Mouse (Mus musculus) intestine, embryonic 16.5 days (tissue): ENCODE measurements at regions not wholly inside any gene's neighbourhood (a gene's known extent, or its start where the extent isn't known, plus 50 kb on each side); places are given as distances from the start of the nearest gene placed in this dataset.
A peak's percentile ranks its signal among the peaks of the same experiment; 100 is the strongest.
"Not testable (repeated sequence)": the region's sequence is repeated elsewhere in the genome, so short reads cannot be mapped to it uniquely, and the experiment has no call there.

ENCODE experiments used
- ATAC-seq: fragments of 200-750 bp; cut with Nextera tagmentation; 2 replicates; pipeline ENCODE4 v1.8.0; 2017; ENCODE audit warnings: moderate TSS enrichment, moderate library complexity
- H3K27ac ChIP-seq: fragments of 300-500 bp; sonication (generic); 2 replicates; pipeline ENCODE4 v1.5.1; 2014; ENCODE audit warnings: mild to moderate bottlenecking, low read length
- H3K27me3 ChIP-seq: fragments of 300-500 bp; sonication (generic); replicated peaks from 2 replicates; pipeline ENCODE4 v1.6.1; 2014; ENCODE audit warnings: low read length, control low read depth, mixed read lengths; ENCODE audit not compliant: control insufficient read depth, insufficient read depth
- H3K36me3 ChIP-seq: fragments of 300-500 bp; sonication (generic); 2 replicates; pipeline ENCODE4 v1.6.1; 2014; ENCODE audit warnings: low read length, control low read depth; ENCODE audit not compliant: control insufficient read depth, insufficient read depth
- H3K4me1 ChIP-seq: fragments of 300-500 bp; sonication (generic); 2 replicates; pipeline ENCODE4 v1.6.1; 2014; ENCODE audit warnings: low read length, control low read depth, mixed read lengths; ENCODE audit not compliant: control insufficient read depth, insufficient read depth
- H3K4me2 ChIP-seq: fragments of 300-500 bp; sonication (generic); 2 replicates; pipeline ENCODE4 v1.6.1; 2014; ENCODE audit warnings: low read depth, low read length, control low read depth
- H3K4me3 ChIP-seq: fragments of 300-500 bp; sonication (generic); 2 replicates; pipeline ENCODE4 v1.5.1; 2014; ENCODE audit warnings: mild to moderate bottlenecking, low read length
- H3K9ac ChIP-seq: fragments of 300-500 bp; sonication (generic); 2 replicates; pipeline ENCODE4 v1.6.1; 2014; ENCODE audit warnings: low read depth, low read length
- H3K9me3 ChIP-seq: fragments of 300-500 bp; sonication (generic); 2 replicates; pipeline ENCODE4 v1.6.1; 2016; ENCODE audit warnings: low read length, control low read depth; ENCODE audit not compliant: control insufficient read depth
- WGBS: fragments of 180-500 bp; shearing (Covaris S2); extraction: QIAGEN DNeasy Blood & Tissue Kit; methylation state at CpG from one replicate; pipeline ENCODE4 v1.1.7; 2014; 5-methylcytosine and 5-hydroxymethylcytosine counted together

DNA sequence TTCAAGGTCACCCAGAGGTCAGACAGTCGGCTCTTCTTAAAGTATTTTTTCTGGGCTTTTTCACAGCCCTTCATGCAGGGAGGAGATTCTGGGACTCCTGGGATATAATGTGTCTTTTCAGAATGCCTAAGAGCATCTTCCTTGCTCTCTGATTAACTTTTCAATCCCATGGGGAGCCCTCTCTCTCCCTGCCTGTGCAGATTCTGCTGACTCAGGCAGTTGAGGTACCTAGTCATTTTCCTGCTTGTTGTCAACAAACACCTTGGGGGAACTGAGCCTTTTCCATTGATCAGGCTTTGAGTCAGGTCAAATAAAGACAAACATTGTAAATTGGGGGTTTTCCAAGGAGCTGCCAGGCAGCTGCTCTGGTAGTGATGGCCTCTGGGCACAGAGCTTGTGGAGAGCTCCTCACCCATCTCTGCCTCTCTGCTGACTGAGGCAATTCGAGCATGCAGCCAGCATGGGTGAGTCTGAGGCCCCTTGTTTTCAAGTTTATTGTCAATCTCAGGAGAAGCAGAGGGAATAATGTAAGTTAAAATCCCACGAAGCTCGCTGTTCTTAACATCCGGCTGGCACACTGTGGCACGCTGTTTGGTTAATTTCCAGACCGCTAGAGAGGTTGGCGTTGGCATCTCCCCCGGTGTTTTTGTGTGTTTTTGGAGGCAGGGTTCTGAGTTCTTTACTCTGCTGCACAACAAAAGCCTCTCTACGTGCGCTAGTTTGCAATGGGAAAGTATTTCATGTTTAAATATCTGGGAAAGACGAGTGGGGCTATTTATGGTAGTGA lies 159.8 kb upstream of the Trpc7 start:
- Histone ChIP-seq H3K27me3 (no peaks in the 10 kb centered on the region), H3K4me2 (no peak overlapping the region), H3K4me3 (no peak overlapping the region), H3K27ac (no peak overlapping the region), H3K4me1 (0 out of 2 replicates have a peak, but pooled peaks cover 3% of the 10 kb centered on the region), H3K36me3 (no peaks in the 10 kb centered on the region), H3K9me3 (no peaks in the 10 kb centered on the region), H3K9ac (0 out of 2 replicates have a peak overlapping the region, but pooled peaks have one; percentile 2)
- ATAC-seq: no peak
- WGBS: 65% methylated on average over 12 of the region's 12 CpGs

DNA sequence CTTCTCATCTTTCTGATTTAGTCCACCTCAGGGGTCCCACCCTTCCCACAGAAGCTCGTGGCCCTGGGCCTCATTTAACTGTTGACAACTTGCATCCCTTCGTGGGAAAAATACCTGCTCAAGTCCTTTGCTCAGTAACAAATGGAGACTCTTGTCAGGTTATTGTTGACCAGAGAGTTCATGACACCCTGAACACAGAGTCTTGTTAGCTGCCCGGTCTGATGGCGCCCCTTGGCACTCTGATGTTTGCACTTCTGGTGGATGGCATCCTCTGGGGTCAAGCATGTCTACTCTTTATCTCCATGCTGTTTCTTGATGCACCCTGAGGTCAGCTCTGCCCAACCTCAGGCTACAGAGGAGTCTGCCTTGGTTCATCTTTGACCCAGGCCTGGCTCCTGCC lies 157.6 kb upstream of the Trpc7 start:
- no peak overlapping the region for H3K9ac ChIP-seq
- H3K36me3 ChIP-seq: no peaks in the 10 kb centered on the region
- H3K4me3 ChIP-seq: no peak overlapping the region
- no peaks in the 10 kb centered on the region for H3K27me3 ChIP-seq
- 69% methylated on average over 4 of the region's 4 CpGs for WGBS
- no peak overlapping the region for H3K4me2 ChIP-seq
- no peak overlapping the region for H3K27ac ChIP-seq
- 0 out of 2 replicates have a peak, but pooled peaks cover 3% of the 10 kb centered on the region for H3K4me1 ChIP-seq
- ATAC-seq: no peak
- no peaks in the 10 kb centered on the region for H3K9me3 ChIP-seq

DNA sequence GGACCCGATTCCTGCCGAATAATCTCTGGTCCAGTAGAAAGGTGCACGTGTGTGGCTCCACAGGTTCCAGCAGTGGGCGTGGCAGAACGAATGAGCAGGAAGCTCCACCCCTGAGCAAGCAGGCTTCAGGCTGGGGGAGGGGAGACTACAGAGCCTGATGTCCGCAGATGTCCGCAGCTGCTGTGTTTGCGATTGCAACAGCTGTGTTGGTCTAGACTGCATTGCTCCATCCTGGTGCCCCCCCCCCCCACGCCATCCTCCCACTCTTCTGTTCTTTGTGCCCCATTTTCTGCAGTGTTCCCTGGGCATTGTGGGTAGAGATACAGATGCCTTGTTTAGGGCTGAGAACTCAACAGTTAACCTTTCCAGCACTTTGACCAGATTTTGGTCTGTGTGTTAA lies 150.3 kb upstream of the Trpc7 start:
- not testable (repeated sequence) for H3K27ac ChIP-seq, H3K4me2 ChIP-seq, H3K4me1 ChIP-seq, H3K9ac ChIP-seq, ATAC-seq, H3K4me3 ChIP-seq, H3K27me3 ChIP-seq, H3K9me3 ChIP-seq, H3K36me3 ChIP-seq
- 21% methylated on average over 6 of the region's 9 CpGs for WGBS

DNA sequence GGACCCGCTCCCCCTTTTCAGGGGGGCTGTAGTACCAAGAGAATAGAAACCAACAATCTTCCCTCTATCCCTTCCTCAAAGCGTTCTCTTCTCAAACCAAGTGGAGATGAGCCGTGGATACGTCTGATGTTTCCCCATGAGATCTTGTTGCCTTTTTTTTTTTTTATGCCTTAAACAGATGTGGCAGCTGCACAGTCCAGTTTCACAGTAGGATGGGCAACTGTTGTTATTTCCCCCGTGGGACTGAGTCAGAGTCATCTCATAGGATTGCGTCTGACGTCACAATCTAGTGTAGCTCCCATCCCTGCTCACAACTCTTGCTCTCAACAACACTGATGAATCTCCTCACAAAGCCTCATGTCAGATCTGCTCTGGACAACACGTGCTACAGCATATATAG lies 148.7 kb upstream of the Trpc7 start:
- no peak overlapping the region for H3K4me3 ChIP-seq
- H3K4me2 ChIP-seq: no peak overlapping the region
- H3K4me1 ChIP-seq: peaks cover 2% of the 10 kb centered on the region; the same call in 1 of the 2 replicates
- no peak overlapping the region for H3K9ac ChIP-seq
- H3K27ac ChIP-seq: no peak overlapping the region
- no peaks in the 10 kb centered on the region for H3K36me3 ChIP-seq
- ATAC-seq: no peak
- H3K27me3 ChIP-seq: no peaks in the 10 kb centered on the region
- 88% methylated on average over 8 of the region's 8 CpGs for WGBS
- H3K9me3 ChIP-seq: no peaks in the 10 kb centered on the region

DNA sequence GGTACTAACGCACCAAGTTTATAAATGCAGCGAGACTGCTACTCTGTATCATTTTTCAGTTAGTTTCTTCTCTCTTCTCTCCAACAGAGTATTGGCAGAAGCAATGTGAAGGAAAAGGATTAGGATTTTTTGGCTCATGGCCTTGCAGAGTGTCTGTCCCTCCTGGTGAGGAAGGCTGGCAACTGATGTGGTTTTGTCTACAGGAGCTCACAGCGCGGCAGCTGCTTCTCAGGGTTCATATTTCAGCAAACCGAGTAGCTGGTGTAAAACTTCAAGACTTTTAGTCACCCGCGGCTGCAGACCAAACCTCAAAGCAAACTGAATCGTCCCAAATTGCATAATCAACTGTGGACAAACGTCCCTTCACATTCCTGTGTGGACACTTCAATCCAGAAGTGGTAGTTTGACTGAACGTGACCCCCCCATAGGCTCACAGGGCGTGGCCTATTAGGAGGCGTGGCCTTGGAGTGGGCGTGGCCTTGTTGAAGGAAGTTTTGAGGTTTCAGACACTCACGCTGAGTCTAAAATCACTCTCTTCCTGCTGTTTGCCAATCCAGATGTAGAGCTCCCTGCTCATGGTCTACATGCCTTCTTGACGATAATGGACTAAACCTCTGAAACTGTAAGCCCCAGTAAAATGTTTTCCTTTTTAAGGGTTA lies 147.7 kb upstream of the Trpc7 start:
- H3K9me3 ChIP-seq: no peaks in the 10 kb centered on the region
- no peak overlapping the region for H3K9ac ChIP-seq
- ATAC-seq: no peak
- WGBS: 84% methylated on average over 15 of the region's 15 CpGs
- H3K4me3 ChIP-seq: no peak overlapping the region
- no peaks in the 10 kb centered on the region for H3K36me3 ChIP-seq
- no peaks in the 10 kb centered on the region for H3K27me3 ChIP-seq
- H3K4me1 ChIP-seq: peaks cover 2% of the 10 kb centered on the region; the same call in 1 of the 2 replicates
- no peak overlapping the region for H3K4me2 ChIP-seq
- H3K27ac ChIP-seq: no peak overlapping the region

DNA sequence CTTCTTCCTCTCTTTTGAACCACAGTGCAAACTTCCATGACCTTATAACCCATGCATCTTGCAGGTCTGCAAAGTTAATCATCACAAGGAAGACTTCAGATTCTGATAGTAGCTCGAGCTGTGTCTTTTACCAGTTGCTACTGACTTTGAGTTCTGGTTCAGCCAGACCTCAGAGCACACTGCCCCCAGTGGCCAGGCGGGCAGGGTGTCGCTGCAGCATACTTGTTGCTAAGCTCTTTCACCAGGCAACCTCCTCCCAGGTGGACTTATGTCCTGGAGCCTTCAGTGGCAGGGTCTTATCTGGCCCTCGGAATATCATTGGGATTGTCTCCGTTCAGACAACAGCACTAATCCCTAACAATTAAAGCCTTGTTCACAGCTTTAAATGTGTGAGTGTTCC lies 146.7 kb upstream of the Trpc7 start:
- no peak overlapping the region for H3K27ac ChIP-seq
- H3K4me2 ChIP-seq: no peak overlapping the region
- H3K27me3 ChIP-seq: no peaks in the 10 kb centered on the region
- 0 out of 2 replicates have a peak, but pooled peaks cover 4% of the 10 kb centered on the region for H3K9me3 ChIP-seq
- no peak for ATAC-seq
- WGBS: 72% methylated on average over 5 of the region's 5 CpGs
- H3K9ac ChIP-seq: no peak overlapping the region
- no peaks in the 10 kb centered on the region for H3K36me3 ChIP-seq
- peaks cover 2% of the 10 kb centered on the region; the same call in 1 of the 2 replicates for H3K4me1 ChIP-seq
- H3K4me3 ChIP-seq: no peak overlapping the region

DNA sequence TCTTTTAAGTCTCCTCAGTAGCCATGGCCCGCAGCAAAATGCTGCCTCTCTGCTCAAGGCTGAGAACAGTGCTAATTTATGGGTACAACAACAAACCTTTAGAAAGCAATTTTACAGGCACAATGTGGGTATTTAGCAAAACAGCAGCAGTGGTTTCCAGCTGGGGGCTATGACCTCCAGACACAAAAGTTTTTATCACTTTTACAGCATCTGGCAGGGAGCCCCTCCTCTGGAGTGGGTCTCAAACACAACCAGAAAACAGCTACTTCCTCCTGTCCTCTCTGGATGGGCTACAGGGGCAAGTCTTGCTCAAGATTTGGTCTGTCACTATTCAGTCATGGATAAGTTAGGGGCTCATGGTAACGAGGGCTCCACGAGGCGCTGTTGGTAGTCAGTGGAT lies 137.1 kb upstream of the Trpc7 start:
- no peak overlapping the region for H3K4me3 ChIP-seq
- H3K36me3 ChIP-seq: no peaks in the 10 kb centered on the region
- no peaks in the 10 kb centered on the region for H3K4me1 ChIP-seq
- H3K27ac ChIP-seq: no peak overlapping the region
- WGBS: 72% methylated on average over 4 of the region's 4 CpGs
- no peak overlapping the region for H3K4me2 ChIP-seq
- no peak for ATAC-seq
- H3K27me3 ChIP-seq: no peaks in the 10 kb centered on the region
- H3K9me3 ChIP-seq: 0 out of 2 replicates have a peak, but pooled peaks cover 2% of the 10 kb centered on the region
- no peak overlapping the region for H3K9ac ChIP-seq

DNA sequence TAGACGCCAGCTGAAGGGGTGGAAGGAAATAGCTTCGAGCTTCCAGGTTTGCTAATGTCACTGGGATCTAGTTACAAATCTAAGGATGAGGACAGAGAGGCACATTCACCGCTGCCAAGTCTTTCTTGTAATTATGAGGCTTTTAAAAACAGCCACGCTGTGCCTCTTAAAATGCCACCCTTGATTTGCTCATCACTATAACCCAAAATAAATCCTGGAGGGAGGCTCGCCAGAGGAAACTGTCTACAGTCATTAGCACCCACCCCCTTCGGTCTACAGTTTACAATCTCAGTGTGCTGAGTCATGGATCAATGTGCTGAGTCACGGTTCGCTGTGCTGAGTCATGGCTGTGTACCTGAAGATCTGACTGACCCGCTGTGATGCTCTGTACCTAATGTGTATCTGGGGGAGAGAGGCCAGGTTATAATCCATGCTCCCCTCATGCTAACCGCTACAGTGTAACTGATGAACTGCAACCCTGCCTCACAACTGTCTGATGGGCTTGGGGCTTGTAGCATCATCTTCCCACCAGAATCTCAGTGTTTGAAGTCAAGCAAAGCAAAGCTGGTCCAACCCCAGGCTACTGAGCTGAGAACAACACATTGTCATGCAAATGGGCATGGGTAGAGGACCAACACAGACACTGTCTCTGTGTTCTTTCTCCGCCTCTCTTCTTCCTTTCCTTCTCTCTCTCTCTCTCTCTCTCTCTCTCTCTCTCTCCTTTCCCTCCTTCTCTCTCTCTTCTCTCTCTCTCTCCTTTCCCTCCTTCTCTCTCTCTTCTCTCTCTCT lies 122.0 kb upstream of the Trpc7 start:
- no peak overlapping the region for H3K4me2 ChIP-seq
- no peak overlapping the region for H3K4me3 ChIP-seq
- ATAC-seq: no peak
- WGBS: 64% methylated on average over 11 of the region's 11 CpGs
- no peak overlapping the region for H3K27ac ChIP-seq
- H3K9me3 ChIP-seq: no peaks in the 10 kb centered on the region
- no peaks in the 10 kb centered on the region for H3K36me3 ChIP-seq
- H3K9ac ChIP-seq: no peak overlapping the region
- H3K27me3 ChIP-seq: no peaks in the 10 kb centered on the region
- H3K4me1 ChIP-seq: no peaks in the 10 kb centered on the region
